Comparison of ENCODE assay signal across 20 mouse cellular contexts in genomic region chr10:59277116-59277515, GRCm38 (mm10). TPM values are rescaled to one million over a fixed set of nuclear protein-coding genes. Genes with fewer than 3 reads are reported as not detected.
DNase-seq lines count a peak whose midpoint lies in the region; ATAC-seq and TF ChIP-seq lines count a peak whose summit lies in the region.
"Had no signal": no experiment of that assay in that cellular context is flagged by ENCODE, and none has a peak within 500 bp of the region (broad histone marks: within the 10 kb centered on the region; RNA-seq: fewer than 3 reads in every experiment).

No protein-coding gene starts in this region.

- peak; percentile 54 for DNase-seq in kidney, adult 11 months
- no peak for DNase-seq in kidney, postnatal 4 days
- DNase-seq in embryonic facial prominence, embryonic 14.5 days (ENCODE audit: low spot score): no peak
- peak; percentile 70 for DNase-seq in kidney, adult 2 months
- DNase-seq in kidney, postnatal 14 days: peak; percentile 55
- DNase-seq in layer of hippocampus, postnatal 25 days (ENCODE audit: extremely low spot score in 1 of 2, low spot score in 1 of 2): no peak
- no peak for DNase-seq in layer of hippocampus, adult 18-20 months (ENCODE audit: low spot score in 2 of 2)
- DNase-seq: adrenal gland, postnatal 25 days; cerebellum, adult 2 months; layer of hippocampus, adult 9-11 months; lung, postnatal 14 days; right cerebral cortex, postnatal 14 days; thymus, postnatal 25 days had no signal

- ATAC-seq in embryonic facial prominence, embryonic 14.5 days (ENCODE audit: low read depth): 0 out of 2 replicates have a peak, but pooled peaks have one; percentile 47
- no peak for ATAC-seq in megakaryocyte progenitor cell, adult 5-6 weeks (replicated peaks; ENCODE audit: poor library complexity)
- ATAC-seq: activated CD4-positive, CD25-positive, alpha-beta regulatory T cell, adult 4 months; forebrain, embryonic 16.5 days; Patski had no signal

- H3K9ac ChIP-seq in embryonic facial prominence, embryonic 14.5 days (ENCODE audit: low read depth, low read length): no peak overlapping the region
- H3K9ac ChIP-seq: neural tube, embryonic 13.5 days had no signal

- no peaks in the 10 kb centered on the region for H3K9me3 ChIP-seq in embryonic facial prominence, embryonic 14.5 days (ENCODE audit: control insufficient read depth, low read length)
- H3K9me3 ChIP-seq: hindbrain, embryonic 10.5 days; midbrain, embryonic 10.5 days; neural tube, embryonic 13.5 days had no signal

- no peaks in the 10 kb centered on the region for H3K4me1 ChIP-seq in embryonic facial prominence, embryonic 14.5 days (ENCODE audit: control insufficient read depth, insufficient read depth, low read length)
- peaks cover 11% of the 10 kb centered on the region for H3K4me1 ChIP-seq in kidney, adult 2 months (ENCODE audit: control insufficient read depth, insufficient read depth, low read length)
- H3K4me1 ChIP-seq: hindbrain, embryonic 10.5 days; midbrain, embryonic 10.5 days; neural tube, embryonic 13.5 days had no signal

- H3K4me3 ChIP-seq in embryonic facial prominence, embryonic 14.5 days (ENCODE audit: low read depth, low read length): no peak overlapping the region
- no peak overlapping the region for H3K4me3 ChIP-seq in kidney, adult 2 months (ENCODE audit: insufficient read depth, low read depth, low read length)
- H3K4me3 ChIP-seq: hindbrain, embryonic 10.5 days; midbrain, embryonic 10.5 days; neural tube, embryonic 13.5 days had no signal

- H3K36me3 ChIP-seq in embryonic facial prominence, embryonic 14.5 days (ENCODE audit: control insufficient read depth, insufficient read depth, low read length): no peaks in the 10 kb centered on the region
- H3K36me3 ChIP-seq in kidney, adult 2 months (ENCODE audit: control insufficient read depth, insufficient read depth, low read length): no peaks in the 10 kb centered on the region
- H3K36me3 ChIP-seq: hindbrain, embryonic 10.5 days; midbrain, embryonic 10.5 days; neural tube, embryonic 13.5 days had no signal

- H3K4me2 ChIP-seq in embryonic facial prominence, embryonic 14.5 days (ENCODE audit: low read depth, low read length): no peak overlapping the region
- H3K4me2 ChIP-seq: neural tube, embryonic 13.5 days had no signal

- 48% methylated on average over 10 of the region's 10 CpGs for WGBS in embryonic facial prominence, embryonic 14.5 days
- 16% methylated on average over 10 of the region's 10 CpGs for WGBS in kidney, adult 2 months

- no peak for TF ChIP-seq POLR2A in kidney, adult 2 months (IDR thresholded peaks at IDR 0.05; ENCODE audit: low read depth, low read length)

- H3K27me3 ChIP-seq in embryonic facial prominence, embryonic 14.5 days (replicated peaks; ENCODE audit: control insufficient read depth, insufficient read depth, low read length): no peaks in the 10 kb centered on the region
- no peaks in the 10 kb centered on the region for H3K27me3 ChIP-seq in kidney, adult 2 months (replicated peaks; ENCODE audit: control insufficient read depth, insufficient read depth, low read length)
- H3K27me3 ChIP-seq: neural tube, embryonic 13.5 days; Patski had no signal

- no peak overlapping the region for H3K27ac ChIP-seq in embryonic facial prominence, embryonic 14.5 days (replicated peaks; ENCODE audit: low read depth, low read length)
- peak overlapping the region; percentile 48 for H3K27ac ChIP-seq in kidney, adult 2 months (ENCODE audit: insufficient read depth, low read depth, low read length)
- H3K27ac ChIP-seq: hindbrain, embryonic 10.5 days; midbrain, embryonic 10.5 days; neural tube, embryonic 13.5 days had no signal

- no peak for TF ChIP-seq CTCF in kidney, adult 2 months (conservative IDR thresholded peaks at IDR 0.05; ENCODE audit: insufficient read depth, insufficient read length, low read depth, low read length)

RNA-seq across cellular contexts. Expression of gene P4ha1, which starts 46.0 kb away (rescaled TPM):
- 120 and 121 TPM in 2 replicates for polyA plus RNA-seq in embryonic facial prominence, embryonic 14.5 days (2014; fragmentation: Nextera tagmentation; extraction: Ambion mirVana)
- polyA plus RNA-seq in kidney, adult 2 months (2012; rRNA removed): 20.4 and 22.7 TPM in 2 replicates
- total RNA-seq in megakaryocyte progenitor cell, adult 5-6 weeks (2015): 17.4 and 20.1 TPM in 2 replicates
- total RNA-seq in megakaryocyte progenitor cell, adult 5-6 weeks (2017): 39.4 and 41.8 TPM in 2 replicates
- total RNA-seq in layer of hippocampus, postnatal 25 days (2021): 10 to 100 TPM; 41.8 to 47.2 TPM
- total RNA-seq in layer of hippocampus, adult 18-20 months (2021): 10 to 100 TPM; 58.3 to 63.9 TPM

RNA-seq across cellular contexts. Expression of gene Sowahc, which starts 55.4 kb away (rescaled TPM):
- 9.1 and 10.0 TPM in 2 replicates for polyA plus RNA-seq in embryonic facial prominence, embryonic 14.5 days (2014; fragmentation: Nextera tagmentation; extraction: Ambion mirVana)
- polyA plus RNA-seq in kidney, adult 2 months (2012; rRNA removed): 4.3 and 4.6 TPM in 2 replicates
- 10.0 and 19.3 TPM in 2 replicates for total RNA-seq in megakaryocyte progenitor cell, adult 5-6 weeks (2015)
- total RNA-seq in megakaryocyte progenitor cell, adult 5-6 weeks (2017): 11.5 and 19.2 TPM in 2 replicates
- 1 to 10 TPM; 7.7 to 8.4 TPM for total RNA-seq in layer of hippocampus, postnatal 25 days (2021)
- total RNA-seq in layer of hippocampus, adult 18-20 months (2021): 1 to 10 TPM; 6.2 to 7.8 TPM

RNA-seq across cellular contexts. Expression of gene Sept10, which starts 55.5 kb away (rescaled TPM):
- polyA plus RNA-seq in embryonic facial prominence, embryonic 14.5 days (2014; fragmentation: Nextera tagmentation; extraction: Ambion mirVana): 40.5 and 47.1 TPM in 2 replicates
- 8.1 and 9.1 TPM in 2 replicates for polyA plus RNA-seq in kidney, adult 2 months (2012; rRNA removed)
- total RNA-seq in megakaryocyte progenitor cell, adult 5-6 weeks (2015): 2.5 and 5.6 TPM in 2 replicates
- 10.2 and 10.6 TPM in 2 replicates for total RNA-seq in megakaryocyte progenitor cell, adult 5-6 weeks (2017)
- 1 to 10 TPM; 7.8 to 8.2 TPM for total RNA-seq in layer of hippocampus, postnatal 25 days (2021)
- 1 to 10 TPM; 7.3 to 8.5 TPM for total RNA-seq in layer of hippocampus, adult 18-20 months (2021)

Comparison
In these comparisons a context has a peak if more than half of its experiments do, and no peak if none do; other contexts are left out.
1. DNase-seq: peak in kidney, adult 11 months (single experiment), kidney, adult 2 months (single experiment) and kidney, postnatal 14 days (single experiment); none in kidney, postnatal 4 days (0 of 2), embryonic facial prominence, embryonic 14.5 days (single experiment), layer of hippocampus, postnatal 25 days (0 of 2) and layer of hippocampus, adult 18-20 months (0 of 2).